ENCODE assay signal across 8 mouse cellular contexts in genomic region chr10:75772795-75773664, GRCm38 (mm10). TPM values are rescaled to one million over a fixed set of nuclear protein-coding genes. Genes with fewer than 3 reads are reported as not detected.
A peak's percentile ranks its signal among the peaks of the same experiment; 100 is the strongest.
DNase-seq lines count a peak whose midpoint lies in the region; ATAC-seq and TF ChIP-seq lines count a peak whose summit lies in the region.

Gene Ddt, minus strand, starts transcription at chr10:75773414.

- peaks cover 6 to 8% of the 10 kb centered on the region in 2 experiments; a peak in 2 of 4 replicates for H3K4me1 ChIP-seq in heart, embryonic 14.5 days (ENCODE audit: control insufficient read depth in 2 of 2, insufficient read depth in 2 of 2, low read length in 2 of 2)
- peaks cover 4 to 5% of the 10 kb centered on the region in 2 experiments for H3K4me1 ChIP-seq in liver, embryonic 14.5 days (replicated peaks; ENCODE audit: control insufficient read depth in 2 of 2, insufficient read depth in 2 of 2, low read length in 1 of 2)
- H3K4me1 ChIP-seq in neural tube, embryonic 12.5 days = peaks cover 10% of the 10 kb centered on the region; the same call in 1 of the 2 replicates

- H3K9ac ChIP-seq in heart, embryonic 14.5 days (ENCODE audit: low read length) = peak within 1 kb of the TSS; percentile 71
- H3K9ac ChIP-seq in liver, embryonic 14.5 days (replicated peaks) = peak within 1 kb of the TSS; percentile 73
- H3K9ac ChIP-seq in neural tube, embryonic 12.5 days = peak within 1 kb of the TSS; percentile 62

- H3K27ac ChIP-seq in heart, embryonic 14.5 days (replicated peaks in 1 of 2; ENCODE audit: control insufficient read depth in 1 of 2, insufficient read depth in 1 of 2, low read depth in 2 of 2, low read length in 2 of 2) = 0 out of 4 replicates have a peak within 1 kb of the TSS, but pooled peaks of 1 of the 2 experiments have one; percentile 49
- no peak within 1 kb of the TSS for H3K27ac ChIP-seq in liver, embryonic 14.5 days
- no peak within 1 kb of the TSS for H3K27ac ChIP-seq in neural tube, embryonic 12.5 days

- peak; percentile 100 for ATAC-seq in CD4-positive, CD25-positive, alpha-beta regulatory T cell, adult 4 months
- ATAC-seq in heart, embryonic 14.5 days (ENCODE audit: insufficient number of reproducible peaks, insufficient read depth, low FRiP score, low read depth) = peak; percentile 85
- ATAC-seq in liver, embryonic 14.5 days (ENCODE audit: insufficient read depth) = peak; percentile 89
- ATAC-seq in neural tube, embryonic 12.5 days (ENCODE audit: low FRiP score, low read depth) = peak; percentile 92

- TF ChIP-seq CTCF in liver, embryonic 14.5 days (IDR thresholded peaks at IDR 0.05; ENCODE audit: low read depth) = peak; percentile 53

- no peaks in the 10 kb centered on the region for H3K36me3 ChIP-seq in heart, embryonic 14.5 days (ENCODE audit: control insufficient read depth, insufficient read depth, low read length)
- H3K36me3 ChIP-seq in liver, embryonic 14.5 days (replicated peaks; ENCODE audit: control insufficient read depth, insufficient read depth, low read depth) = no peaks in the 10 kb centered on the region
- no peaks in the 10 kb centered on the region for H3K36me3 ChIP-seq in neural tube, embryonic 12.5 days

- H3K4me2 ChIP-seq in heart, embryonic 14.5 days (ENCODE audit: low read length) = peak within 1 kb of the TSS; percentile 91
- H3K4me2 ChIP-seq in liver, embryonic 14.5 days (ENCODE audit: low read depth) = peak within 1 kb of the TSS; percentile 99
- peak within 1 kb of the TSS; percentile 80 for H3K4me2 ChIP-seq in neural tube, embryonic 12.5 days (replicated peaks)

- H3K27me3 ChIP-seq in heart, embryonic 14.5 days (ENCODE audit: control insufficient read depth, insufficient read depth, low read length) = no peaks in the 10 kb centered on the region
- H3K27me3 ChIP-seq in liver, embryonic 14.5 days (ENCODE audit: control insufficient read depth, insufficient read depth, low read length) = no peaks in the 10 kb centered on the region
- H3K27me3 ChIP-seq in neural tube, embryonic 12.5 days (replicated peaks) = no peaks in the 10 kb centered on the region

- DNase-seq in c-Kit-negative CD71-positive TER-119-positive erythroid progenitor cells, embryonic 14.5 days (ENCODE audit: low read depth, low spot score) = peak; percentile 79
- peak; percentile 67 for DNase-seq in fibroblast of lung, adult 2 months (ENCODE audit: low read depth)
- DNase-seq in kidney, postnatal 25 days = peak; percentile 93 to 98
- peak; percentile 84 to 86 (median 84) for DNase-seq in liver, embryonic 14.5 days (ENCODE audit: low read depth in 3 of 3, low spot score in 3 of 3)
- peak; percentile 92 for DNase-seq in telencephalon, adult 2 months (ENCODE audit: low read depth, low spot score)

- no peak for TF ChIP-seq EP300 in liver, embryonic 14.5 days (IDR thresholded peaks at IDR 0.05; ENCODE audit: low read depth)

- H3K9me3 ChIP-seq in heart, embryonic 14.5 days (ENCODE audit: control insufficient read depth, low read length) = no peaks in the 10 kb centered on the region
- H3K9me3 ChIP-seq in liver, embryonic 14.5 days (ENCODE audit: control insufficient read depth, low read length) = no peaks in the 10 kb centered on the region
- H3K9me3 ChIP-seq in neural tube, embryonic 12.5 days = no peaks in the 10 kb centered on the region

- WGBS in heart, embryonic 14.5 days = under 1% methylated on average over 45 of the region's 47 CpGs
- under 1% methylated on average over 45 of the region's 47 CpGs for WGBS in liver, embryonic 14.5 days (ENCODE audit: insufficient replicate concordance)
- under 1% methylated on average over 47 of the region's 47 CpGs for WGBS in neural tube, embryonic 12.5 days

- peak within 1 kb of the TSS; percentile 53 to 81 for H3K4me3 ChIP-seq in heart, embryonic 14.5 days (ENCODE audit: control insufficient read depth in 1 of 2, insufficient read depth in 1 of 2, low read depth in 1 of 2, low read length in 2 of 2)
- peak within 1 kb of the TSS; percentile 63 to 80 for H3K4me3 ChIP-seq in liver, embryonic 14.5 days (ENCODE audit: insufficient read depth in 1 of 2, low read depth in 2 of 2, low read length in 2 of 2)
- peak within 1 kb of the TSS; percentile 52 for H3K4me3 ChIP-seq in neural tube, embryonic 12.5 days

RNA-seq across cellular contexts. Expression of gene Ddt, which starts in this region (rescaled TPM):
- 10 to 100 TPM; 73.3 to 80.4 TPM for polyA plus RNA-seq in CD4-positive, CD25-positive, alpha-beta regulatory T cell, adult 4 months (2017; shearing (Covaris generic))
- polyA plus RNA-seq in heart, embryonic 14.5 days (2014; fragmentation: Nextera tagmentation; extraction: Ambion mirVana) = 35.9 and 37.5 TPM in 2 replicates
- polyA plus RNA-seq in liver, embryonic 14.5 days (2012; rRNA removed) = 116 and 138 TPM in 2 replicates
- polyA plus RNA-seq in liver, embryonic 14.5 days (2014; fragmentation: Nextera tagmentation; extraction: Ambion mirVana) = 169 and 176 TPM in 2 replicates
- 91.8 and 95.6 TPM in 2 replicates for polyA plus RNA-seq in neural tube, embryonic 12.5 days (2016; fragmentation: Nextera tagmentation; extraction: Ambion mirVana)
